Mouse (Mus musculus) MN1 (cell line): ENCODE results near the gene Slc35f6.

ENCODE experiments used
- DNase-seq: peaks from one replicate; pipeline ENCODE4 v3.0.0-alpha.2; 2016; ENCODE audit warnings: low spot score

Gene Slc35f6

DNA sequence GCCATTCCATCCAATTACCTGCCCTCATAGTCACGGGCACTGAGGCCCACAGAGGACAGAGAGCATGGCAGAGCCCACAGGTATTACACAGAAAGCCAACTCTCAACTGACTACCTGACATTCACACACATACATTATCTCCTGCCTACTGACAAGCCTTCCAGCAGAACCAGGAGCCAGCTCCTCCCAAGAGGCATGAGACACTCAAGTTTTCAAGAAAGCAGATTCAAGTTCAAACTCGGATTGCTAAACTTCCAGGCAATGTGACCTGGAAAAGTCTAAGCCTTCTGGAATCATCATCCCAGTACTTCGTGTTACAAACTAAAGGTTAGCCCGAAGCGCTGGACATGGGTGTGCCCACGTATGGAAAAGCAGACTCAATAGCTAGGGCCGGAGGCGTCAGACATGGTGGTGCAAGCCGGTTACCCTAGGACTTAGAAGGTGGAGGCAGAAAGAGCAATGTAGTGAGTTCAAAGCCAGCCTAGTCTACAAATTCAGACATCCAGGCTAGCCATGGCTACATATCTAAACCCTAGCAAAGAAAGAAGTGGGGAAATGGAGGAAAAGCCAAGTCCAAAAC lies 26.4 kb upstream of the Slc35f6 start:
- no peak for DNase-seq

DNA sequence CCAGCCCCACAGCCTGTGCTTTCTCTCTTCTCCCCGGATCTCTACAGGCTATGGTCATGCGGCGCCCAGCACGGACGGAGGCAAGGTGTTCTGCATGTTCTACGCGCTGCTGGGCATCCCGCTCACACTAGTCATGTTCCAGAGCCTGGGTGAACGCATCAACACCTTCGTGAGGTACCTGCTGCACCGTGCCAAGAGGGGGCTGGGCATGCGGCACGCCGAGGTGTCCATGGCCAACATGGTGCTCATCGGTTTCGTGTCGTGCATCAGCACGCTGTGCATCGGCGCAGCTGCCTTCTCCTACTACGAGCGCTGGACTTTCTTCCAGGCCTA lies 25.9 kb upstream of the Slc35f6 start:
- no peak for DNase-seq

DNA sequence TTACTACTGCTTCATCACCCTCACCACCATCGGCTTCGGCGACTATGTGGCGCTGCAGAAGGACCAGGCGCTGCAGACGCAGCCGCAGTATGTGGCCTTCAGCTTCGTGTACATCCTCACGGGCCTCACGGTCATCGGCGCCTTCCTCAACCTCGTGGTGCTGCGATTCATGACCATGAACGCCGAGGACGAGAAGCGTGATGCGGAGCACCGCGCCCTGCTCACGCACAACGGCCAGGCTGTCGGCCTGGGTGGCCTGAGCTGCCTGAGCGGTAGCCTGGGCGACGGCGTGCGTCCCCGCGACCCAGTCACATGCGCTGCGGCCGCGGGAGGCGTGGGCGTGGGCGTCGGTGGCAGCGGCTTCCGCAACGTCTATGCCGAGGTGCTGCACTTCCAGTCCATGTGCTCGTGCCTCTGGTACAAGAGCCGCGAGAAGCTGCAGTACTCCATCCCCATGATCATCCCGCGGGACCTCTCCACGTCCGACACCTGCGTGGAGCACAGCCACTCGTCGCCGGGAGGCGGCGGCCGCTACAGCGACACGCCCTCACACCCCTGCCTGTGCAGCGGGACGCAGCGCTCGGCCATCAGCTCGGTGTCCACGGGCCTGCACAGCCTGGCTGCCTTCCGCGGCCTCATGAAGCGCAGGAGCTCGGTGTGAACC lies 25.4 kb upstream of the Slc35f6 start:
- DNase-seq: no peak

- DNase-seq: no peak
Measured at GRCm38 (mm10) chr5:30622841-30623185, 24.9 kb upstream of the Slc35f6 start.

DNA sequence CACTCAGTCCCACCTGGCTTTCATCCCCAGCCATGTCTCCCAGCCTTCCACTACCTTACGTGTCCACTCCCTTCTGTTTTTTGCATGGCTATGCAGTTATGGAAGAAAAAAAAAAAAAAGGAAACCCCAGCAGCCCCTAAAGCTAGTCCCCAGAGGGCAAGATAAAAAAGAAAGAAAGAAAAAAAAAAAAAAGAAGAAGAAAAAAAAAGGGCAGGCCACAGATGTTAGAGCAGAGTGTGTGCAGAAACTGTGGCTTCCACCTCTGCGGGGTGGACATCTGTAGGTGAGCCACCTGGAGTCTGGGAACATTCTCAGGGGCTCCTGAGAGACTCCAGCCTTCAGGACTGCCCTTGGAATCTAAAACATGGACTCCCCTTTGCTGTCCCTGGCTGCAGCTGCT lies 24.4 kb upstream of the Slc35f6 start:
- DNase-seq: no peak

GRCm38 (mm10) chr5:30624311-30624710 lies 23.4 kb upstream of the Slc35f6 start:
- no peak for DNase-seq

- DNase-seq: no peak
Measured at GRCm38 (mm10) chr5:30624908-30625307, 22.8 kb upstream of the Slc35f6 start.

GRCm38 (mm10) chr5:30625379-30625778 lies 22.4 kb upstream of the Slc35f6 start:
- no peak for DNase-seq

DNA sequence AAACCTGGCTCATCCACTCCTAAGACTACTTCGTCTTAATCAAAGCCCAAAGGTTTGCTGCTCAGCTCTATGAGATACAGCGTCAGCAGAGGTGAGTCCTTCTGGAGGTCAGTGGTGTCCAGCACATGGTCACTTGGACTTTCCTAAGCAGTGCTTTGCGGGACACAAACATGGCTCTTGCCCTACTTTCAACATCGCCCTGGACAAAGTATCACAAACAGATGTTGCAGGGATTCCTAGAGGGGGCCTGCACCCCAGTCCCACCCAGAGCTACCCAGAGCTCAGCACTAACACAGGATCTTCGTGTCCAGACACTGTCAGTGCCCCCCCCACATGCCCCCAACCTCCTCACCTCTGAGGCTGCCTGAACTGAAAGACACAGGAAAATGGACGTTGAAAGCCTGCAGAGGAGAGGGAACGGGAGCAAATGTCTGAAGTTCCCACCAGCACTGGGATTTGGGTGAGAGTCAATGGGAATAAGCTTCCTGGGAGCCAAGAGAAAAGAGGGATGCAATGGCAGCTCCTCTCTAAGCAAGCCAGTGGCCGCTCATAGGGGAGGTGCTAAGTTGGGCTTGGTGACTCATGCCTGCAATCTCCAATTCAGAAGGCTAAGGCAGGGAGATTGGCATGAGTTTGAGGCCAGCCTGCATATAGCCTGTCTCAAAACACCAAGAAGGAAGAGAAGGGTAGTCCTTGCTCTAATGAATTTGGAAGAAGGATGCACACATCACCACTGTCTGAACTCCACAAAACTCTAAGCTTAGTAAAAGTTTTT lies 21.2 kb upstream of the Slc35f6 start:
- DNase-seq: no peak

DNA sequence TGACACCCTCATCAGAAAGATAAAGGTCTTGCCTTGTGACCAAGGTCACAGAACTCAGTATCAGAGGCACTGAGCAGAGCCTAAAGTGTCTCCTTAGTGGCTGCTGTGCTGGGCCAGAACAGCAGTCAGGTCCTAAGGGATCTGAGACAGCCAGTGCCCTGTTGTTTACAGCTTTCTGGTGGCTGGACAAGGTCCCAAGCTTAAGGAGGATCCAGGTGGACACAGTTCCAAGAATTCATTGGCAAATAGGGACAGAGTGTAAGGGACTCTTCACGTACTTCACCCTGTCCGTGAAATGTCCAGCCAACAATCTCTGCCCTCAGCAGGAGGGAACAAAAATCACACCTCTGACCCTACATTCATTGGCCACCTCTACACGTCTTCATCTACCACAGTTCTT lies 19.2 kb upstream of the Slc35f6 start:
- DNase-seq: no peak

DNA sequence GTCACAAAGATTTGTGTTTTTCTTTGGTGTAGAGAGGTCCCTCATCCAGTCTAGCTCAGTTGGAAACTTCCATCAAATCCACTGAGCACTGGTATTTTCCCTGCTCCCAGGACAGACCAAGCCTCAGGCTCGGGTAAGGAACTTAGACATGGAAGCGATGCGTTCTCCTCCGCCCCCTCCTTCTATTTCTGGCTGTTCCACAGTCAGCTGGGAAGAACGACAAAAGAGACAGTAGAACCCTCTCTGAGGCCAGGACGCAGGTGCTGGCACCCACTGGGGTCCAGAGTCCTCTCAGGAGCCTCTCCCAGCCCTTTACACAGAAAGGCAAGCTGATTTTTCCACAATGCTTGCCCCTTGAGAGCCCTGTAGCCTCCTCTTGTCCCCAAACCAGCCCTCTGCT lies 17.3 kb upstream of the Slc35f6 start:
- DNase-seq: no peak

DNA sequence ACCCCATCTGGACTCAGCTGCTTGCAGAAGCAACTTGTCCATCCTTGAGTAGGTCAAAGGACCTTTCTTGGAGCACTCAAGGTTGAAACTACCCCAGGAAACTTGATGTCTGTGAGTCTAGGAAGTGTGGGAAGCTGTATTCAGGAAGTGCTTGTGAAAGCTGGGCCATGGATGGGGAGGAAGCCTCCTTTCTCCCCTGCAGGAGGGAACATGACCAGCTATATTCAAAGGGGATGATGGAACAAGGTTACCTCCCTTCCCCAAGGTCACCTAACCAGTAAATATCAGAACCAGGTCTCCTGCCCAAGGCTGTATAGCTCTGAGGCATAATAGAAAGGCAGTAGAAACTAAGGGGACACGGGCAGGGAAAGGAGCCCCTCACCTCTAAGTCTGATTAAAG lies 15.6 kb upstream of the Slc35f6 start:
- DNase-seq: no peak

DNA sequence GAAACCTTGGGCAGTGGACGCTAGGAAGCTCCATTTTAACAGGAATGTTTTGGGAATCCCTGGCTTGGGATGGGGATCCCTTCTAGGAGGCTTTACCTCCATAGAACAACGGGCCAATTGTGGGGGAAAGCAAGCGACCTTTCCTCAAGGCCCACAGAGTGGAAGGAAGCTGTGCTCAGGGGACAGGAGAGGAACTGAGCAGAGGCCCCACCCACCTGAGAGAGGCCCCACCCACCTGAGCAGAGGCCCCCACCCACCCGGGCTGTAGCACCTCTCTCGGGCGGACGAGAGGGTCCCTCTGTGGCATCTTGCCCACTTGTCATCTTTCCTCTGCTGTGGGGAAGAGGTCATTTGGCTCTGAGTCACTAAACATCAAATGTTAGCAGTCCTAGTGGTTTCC lies 10.7 kb upstream of the Slc35f6 start:
- no peak for DNase-seq

- peak; percentile 78 for DNase-seq
Measured at GRCm38 (mm10) chr5:30638041-30638440, 9.7 kb upstream of the Slc35f6 start.

DNA sequence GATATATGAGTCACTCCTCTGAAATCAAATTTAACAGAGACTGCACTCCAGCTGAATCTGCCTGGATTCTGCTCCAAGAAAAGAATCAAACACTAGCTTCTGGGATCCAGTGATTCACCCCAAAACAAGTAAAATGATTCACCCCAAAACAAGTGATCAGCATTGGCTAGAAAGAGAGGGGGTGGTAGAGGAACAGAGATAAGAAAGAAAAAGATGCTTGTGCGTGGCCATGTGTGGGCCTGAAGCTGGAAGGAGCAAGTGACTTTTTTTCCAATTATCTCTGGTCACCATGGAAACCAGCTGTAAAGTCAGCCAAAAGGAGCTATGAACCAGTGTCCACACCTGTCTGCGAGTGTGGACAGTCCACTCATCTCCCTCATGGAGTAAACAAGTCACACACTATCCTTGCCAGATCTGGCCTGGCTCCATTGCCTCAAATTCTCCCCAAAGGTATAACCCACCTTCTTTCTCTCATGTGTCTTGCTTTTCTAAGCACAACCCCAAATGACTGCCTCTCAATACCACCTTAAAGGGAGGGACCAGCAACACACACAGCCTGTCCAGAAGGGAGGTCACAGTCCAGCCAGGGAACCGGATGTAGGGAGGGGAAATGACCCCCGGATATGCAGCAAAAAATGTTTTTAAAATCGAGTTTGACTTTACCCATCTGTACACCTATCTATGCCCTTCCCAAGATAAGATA lies 4.1 kb upstream of the Slc35f6 start:
- no peak for DNase-seq

DNA sequence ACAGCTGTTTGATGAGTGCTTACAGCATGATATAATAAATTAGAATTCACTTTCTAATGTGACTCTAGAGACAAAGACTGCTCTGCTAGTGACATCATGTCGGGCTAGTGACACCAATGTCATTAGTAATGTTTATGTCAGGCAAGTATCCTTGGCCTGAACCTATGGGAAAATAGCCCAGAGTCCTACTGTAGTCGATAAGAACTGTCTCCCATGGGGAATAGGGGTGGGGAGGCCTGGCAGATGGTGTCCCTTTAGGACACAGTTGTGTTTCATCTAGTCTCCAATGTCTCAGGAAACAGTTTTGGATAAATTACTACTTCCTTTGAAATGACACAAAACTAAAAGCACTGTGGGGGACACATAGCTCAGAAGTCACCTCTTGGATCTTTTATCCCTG lies 1.7 kb upstream of the Slc35f6 start:
- no peak for DNase-seq

GRCm38 (mm10) chr5:30647396-30647795 lies 337 bp upstream of the Slc35f6 start:
- DNase-seq: peak; percentile 39

GRCm38 (mm10) chr5:30649558-30649957 lies 1.8 kb downstream of the Slc35f6 start:
- no peak for DNase-seq

DNA sequence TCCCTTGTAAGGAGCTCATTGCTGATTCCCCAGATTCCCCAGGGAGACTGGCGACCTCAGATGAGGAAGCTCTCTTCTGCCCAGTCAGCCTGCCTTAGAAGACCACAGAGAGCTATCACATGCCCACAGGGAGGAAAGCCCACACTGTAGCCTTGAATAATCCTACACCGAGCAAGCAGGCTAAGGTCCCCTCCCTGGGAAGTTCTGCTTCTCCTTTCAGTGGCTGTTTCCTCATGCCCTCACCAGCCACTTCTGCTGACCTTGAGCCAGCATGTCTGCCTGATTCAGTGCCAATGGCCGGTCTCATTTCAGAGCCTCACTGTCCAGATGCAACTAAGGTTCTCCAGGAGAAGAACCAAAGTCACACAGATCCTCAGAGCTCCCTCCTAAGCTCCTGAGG lies 3.0 kb downstream of the Slc35f6 start:
- no peak for DNase-seq

DNA sequence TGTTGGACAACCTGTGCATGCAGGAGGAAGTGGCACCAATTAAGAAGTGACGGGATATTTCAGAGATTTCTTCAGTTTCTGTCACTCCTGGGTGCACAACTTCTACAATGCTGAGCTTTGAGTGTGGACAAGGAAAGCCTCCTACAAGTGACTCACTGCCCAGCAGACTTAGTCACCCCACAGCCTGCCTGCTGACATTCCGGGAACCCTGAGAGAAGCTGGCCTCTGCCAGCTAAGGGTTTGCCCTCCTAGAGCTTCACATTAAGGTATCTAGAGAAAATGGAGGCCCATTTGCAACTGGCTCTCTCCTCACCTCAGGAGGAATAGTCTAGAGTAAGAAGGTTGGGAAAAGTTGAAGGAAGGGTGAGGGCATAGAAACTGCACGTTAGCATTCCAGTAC lies 3.8 kb downstream of the Slc35f6 start:
- no peak for DNase-seq

DNA sequence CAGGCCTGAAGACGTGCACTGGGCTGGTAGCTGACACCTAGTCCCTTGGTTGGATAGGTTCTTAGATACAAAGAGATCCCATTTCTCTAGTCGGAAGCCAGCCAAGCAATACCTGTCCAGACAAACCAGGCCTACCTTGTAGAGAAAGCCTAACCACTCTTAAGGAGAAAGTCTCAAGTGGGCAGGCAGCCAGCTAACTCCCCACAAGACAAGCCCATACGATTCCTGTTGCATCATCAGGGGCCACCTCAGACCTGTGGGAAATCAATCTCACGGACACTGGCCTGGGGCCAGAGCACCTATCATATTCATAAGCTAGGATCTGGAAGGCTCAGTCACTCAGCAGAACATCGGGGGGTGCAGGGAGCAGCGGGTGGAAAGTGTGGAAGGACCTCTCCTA lies 5.5 kb downstream of the Slc35f6 start:
- no peak for DNase-seq

- DNase-seq: no peak
Measured at GRCm38 (mm10) chr5:30655042-30655441, 7.3 kb downstream of the Slc35f6 start.

- DNase-seq: no peak
Measured at GRCm38 (mm10) chr5:30655526-30656195, 7.9 kb downstream of the Slc35f6 start.
